Mouse (Mus musculus) cerebellum, postnatal 36 days (tissue): ENCODE measurements at regions not wholly inside any gene's neighbourhood (a gene's known extent, or its start where the extent isn't known, plus 50 kb on each side); places are given as distances from the start of the nearest gene placed in this dataset.

Experiments
- DNase-seq, 2 experiments: peaks; one replicate each; pipeline ENCODE4 v3.0.0; 2021 to 2022; ENCODE audit warnings: mixed read lengths in 2 of 2

DNA sequence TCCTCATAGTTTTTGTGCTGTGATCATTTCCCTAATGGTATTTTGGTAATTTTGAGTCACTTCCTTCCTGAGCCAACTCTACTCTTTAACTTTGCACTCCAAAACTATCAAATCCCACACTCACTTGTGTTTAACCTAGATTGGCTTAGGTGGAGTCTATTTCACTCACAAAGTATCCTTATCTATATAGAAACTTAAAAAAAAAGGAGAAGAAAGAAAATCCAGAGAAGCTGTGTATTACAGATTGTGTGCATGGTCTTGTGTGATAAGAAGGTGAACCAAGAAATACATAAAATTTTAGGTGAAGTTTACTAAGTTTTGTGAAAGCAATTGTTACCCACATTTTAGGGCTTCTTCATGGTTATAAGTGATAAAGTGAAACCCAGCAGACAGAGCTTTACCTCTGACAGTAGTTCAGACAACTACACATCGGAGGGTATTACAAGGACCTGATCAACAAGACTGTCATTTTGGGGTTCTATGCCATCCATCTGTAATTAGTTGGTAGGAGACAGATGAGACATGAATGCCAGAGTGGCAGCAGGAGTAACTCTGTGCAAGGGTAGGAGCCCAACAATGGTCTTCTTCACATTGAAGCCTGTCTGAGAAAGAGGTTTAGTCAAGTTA lies 350.0 kb downstream of the Ccser2 start:
- DNase-seq = no peak

- DNase-seq = no peak
Measured at GRCm38 (mm10) chr14:36617987-36618386, 350.6 kb downstream of the Ccser2 start.

- DNase-seq = peak; percentile 10 to 16
Measured at GRCm38 (mm10) chr14:36614926-36615325, 353.7 kb downstream of the Ccser2 start.

DNA sequence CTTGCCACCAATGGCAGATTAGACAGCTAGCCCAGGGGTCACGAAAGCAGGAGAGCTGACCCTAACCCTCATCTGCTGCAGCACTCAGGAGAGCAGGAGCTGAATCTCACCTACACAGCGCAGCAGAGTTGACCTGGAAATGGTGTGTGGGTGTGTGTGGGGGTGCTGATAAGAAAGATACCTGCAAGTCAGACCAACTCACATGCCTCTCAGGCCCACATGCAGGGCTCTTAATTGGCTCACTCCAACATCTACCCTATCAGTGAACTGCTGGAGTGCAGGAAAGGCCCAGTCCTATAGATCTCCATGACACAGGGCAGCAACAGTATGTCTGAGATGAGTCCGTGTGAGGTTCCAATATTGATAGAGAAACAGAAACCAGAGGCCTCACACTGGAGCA lies 355.7 kb downstream of the Ccser2 start:
- DNase-seq = no peak

DNA sequence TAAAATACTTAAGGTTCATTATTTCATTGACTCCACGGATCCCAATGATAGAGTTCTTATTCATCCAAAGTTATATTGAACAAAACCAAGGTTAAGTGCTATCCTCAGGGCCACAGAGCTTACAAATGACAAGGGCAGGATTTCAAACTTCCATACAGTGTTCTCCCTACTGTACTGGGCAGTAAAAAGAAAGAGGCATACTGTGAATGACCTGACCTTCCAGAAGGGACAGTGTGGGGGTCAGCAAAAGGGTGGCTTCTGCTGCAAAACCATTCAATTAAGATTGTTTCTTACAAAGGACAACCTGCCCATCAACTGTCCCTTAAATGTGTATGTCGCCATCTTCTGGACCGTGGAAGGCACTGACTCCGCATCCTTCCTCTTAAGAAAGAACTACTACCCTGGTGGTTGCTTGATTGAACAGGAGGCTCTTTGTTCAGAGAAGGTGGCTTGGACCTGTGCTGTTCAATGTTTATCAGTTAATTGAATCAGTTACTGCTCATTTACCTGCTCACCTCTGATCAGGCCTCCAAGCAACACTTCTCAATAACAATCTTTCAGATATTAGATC lies 384.4 kb downstream of the Ccser2 start:
- DNase-seq = peak in 1 of 2 experiments; percentile 3

GRCm38 (mm10) chr14:36583338-36584064 lies 385.1 kb downstream of the Ccser2 start:
- no peak for DNase-seq

DNA sequence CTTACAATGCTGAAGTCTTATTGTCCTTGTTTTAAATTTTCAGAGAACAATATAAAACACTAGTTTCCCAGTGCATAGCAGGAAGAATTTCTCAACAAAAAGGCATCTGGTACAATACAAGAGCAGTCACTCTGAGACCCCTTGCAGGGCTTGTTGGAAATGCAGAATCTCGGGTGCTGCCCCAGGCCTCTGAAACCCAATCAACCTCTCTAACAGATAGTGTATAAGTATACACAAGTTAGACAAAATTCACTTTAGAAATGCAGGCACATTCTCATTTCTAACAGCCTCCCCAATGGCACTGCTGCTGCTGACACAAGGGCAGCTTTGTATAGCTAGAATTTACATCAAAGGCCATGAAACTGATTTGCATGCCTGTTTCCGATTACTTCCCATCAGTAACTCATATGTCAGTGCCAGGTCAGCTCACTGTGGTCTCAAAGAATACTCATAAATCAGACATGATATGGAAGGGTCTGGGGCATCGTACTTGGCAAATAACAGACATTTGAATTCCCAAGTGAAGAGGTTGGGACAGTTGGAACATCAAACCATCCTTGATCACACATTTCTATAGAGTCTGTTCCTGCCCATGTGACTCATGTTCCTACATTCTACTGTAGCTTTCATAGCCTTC lies 405.2 kb downstream of the Ccser2 start:
- DNase-seq = no peak

- no peak for DNase-seq
Measured at GRCm38 (mm10) chr14:36537402-36537801, 431.2 kb downstream of the Ccser2 start.

DNA sequence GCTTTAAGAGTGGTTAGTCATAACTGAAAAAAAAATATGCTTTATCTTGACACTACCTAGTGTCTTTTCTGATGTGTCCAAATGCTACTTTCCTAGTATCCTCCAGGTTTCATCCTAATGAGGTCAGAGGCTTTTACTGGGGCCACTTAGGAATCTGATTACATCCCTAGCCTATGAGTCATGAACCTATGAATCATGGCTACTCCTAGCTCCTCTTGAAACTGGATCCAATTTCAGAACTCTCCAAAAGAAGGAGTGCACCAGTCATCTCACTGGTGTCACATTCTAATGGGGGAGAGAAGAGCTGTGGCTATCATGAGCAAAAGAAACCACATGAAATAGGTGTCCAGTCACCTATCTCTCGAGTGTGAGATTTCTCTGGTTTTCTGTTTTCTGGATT lies 432.6 kb downstream of the 4930474N05Rik start:
- DNase-seq = no peak

- no peak for DNase-seq
Measured at GRCm38 (mm10) chr14:36525591-36526037, 430.9 kb downstream of the 4930474N05Rik start.

- no peak for DNase-seq
Measured at GRCm38 (mm10) chr14:36502076-36502994, 407.6 kb downstream of the 4930474N05Rik start.

DNA sequence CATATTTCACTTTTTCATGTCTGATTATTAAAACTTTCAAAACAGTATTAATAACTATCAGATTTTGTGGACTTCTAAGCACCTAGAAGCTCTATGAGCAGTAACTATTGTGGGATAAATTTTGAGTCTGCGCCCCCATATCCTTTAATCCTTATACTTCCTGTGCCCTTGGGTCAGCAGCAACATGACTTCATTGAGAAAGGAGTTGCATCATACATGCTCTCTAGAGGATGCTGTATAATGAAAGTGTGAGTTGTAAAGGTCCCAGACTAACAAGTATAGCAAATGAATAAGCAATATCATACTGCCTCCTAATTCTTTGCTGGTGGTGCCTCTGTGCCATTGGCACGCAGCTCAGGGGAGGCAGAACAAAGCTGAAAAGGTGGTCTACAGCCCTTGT lies 404.6 kb downstream of the 4930474N05Rik start:
- DNase-seq = no peak

GRCm38 (mm10) chr14:36485499-36485898 lies 390.8 kb downstream of the 4930474N05Rik start:
- DNase-seq = no peak

DNA sequence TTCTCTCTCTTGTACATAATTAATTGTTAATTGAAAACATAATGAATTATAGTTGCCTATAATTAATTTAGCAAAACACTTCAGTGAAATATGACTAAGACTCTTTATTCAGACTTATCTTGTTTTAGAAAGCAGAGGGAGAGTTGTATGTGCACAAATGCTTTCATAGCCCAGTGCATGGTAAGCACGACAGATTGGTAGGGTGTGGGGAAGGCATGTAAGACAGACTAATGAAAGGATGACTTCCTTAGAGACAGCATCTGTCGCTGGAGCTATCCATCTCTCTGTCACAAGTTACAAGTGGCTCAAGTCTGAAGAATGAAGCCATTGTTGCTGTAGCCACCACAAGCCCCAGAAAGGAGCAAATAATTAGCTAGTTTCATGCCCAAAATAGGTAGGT lies 376.9 kb downstream of the 4930474N05Rik start:
- no peak for DNase-seq

- DNase-seq = no peak
Measured at GRCm38 (mm10) chr14:36470362-36470761, 375.6 kb downstream of the 4930474N05Rik start.

DNA sequence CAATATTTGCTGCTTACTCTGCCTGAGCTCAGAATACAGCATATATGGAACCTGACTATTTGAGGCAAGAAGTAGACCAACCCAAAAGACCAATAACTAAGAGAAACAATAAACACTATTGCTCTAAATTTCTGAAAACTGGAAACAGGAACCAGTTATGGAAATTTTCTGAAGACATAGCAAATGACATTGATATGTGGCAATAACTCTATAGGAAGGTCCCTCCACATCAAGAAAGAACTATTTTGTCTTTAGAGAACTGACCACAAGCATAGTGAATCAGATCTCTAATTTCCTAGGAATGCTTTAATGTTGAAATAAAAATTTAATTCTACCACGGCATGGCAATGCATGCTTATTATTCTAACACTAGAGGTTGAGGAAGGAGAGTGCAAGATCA lies 358.3 kb downstream of the 4930474N05Rik start:
- no peak for DNase-seq

DNA sequence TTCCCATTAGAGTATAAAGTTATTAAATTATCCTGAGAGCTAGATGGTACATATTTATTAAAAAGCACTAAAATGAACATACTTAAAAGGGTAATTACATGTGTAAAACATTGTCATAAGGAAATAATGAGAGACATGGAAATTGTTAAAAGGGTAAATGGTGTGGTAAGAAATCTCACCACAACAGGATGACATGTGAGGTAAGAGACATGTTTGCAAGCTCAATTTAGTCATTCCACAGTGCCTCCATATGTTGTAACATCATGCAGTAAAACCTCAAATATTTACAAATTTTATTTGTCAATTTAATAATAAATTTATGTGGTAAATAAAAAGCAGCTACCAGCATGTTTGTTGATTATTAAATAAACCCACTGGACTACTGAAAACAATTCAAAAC lies 355.4 kb downstream of the 4930474N05Rik start:
- DNase-seq = no peak

GRCm38 (mm10) chr14:36414656-36415273 lies 320.0 kb downstream of the 4930474N05Rik start:
- no peak for DNase-seq

GRCm38 (mm10) chr14:36414180-36414579 lies 319.5 kb downstream of the 4930474N05Rik start:
- no peak for DNase-seq
